14 mouse cellular contexts compared by ENCODE assay signal in genomic region chr1:33788072-33788471, GRCm38 (mm10).
"Had no signal": no experiment of that assay in that cellular context is flagged by ENCODE, and none has a peak within 500 bp of the region (broad histone marks: within the 10 kb centered on the region; RNA-seq: fewer than 3 reads in every experiment).

No protein-coding gene starts in this region.

- DNase-seq: midbrain, embryonic 14.5 days; retina, postnatal 1 day; right cerebral cortex, adult 18-20 months; thymus, postnatal 14 days; thymus, postnatal 36 days had no signal

- H3K27ac ChIP-seq: liver, embryonic 12.5 days; liver, embryonic 14.5 days; neural tube, embryonic 13.5 days; neural tube, embryonic 15.5 days; stomach, embryonic 15.5 days; stomach, postnatal 0 days had no signal

- H3K27me3 ChIP-seq: liver, embryonic 12.5 days; neural tube, embryonic 13.5 days; neural tube, embryonic 15.5 days; stomach, embryonic 15.5 days had no signal

- H3K9me3 ChIP-seq: liver, embryonic 12.5 days; neural tube, embryonic 13.5 days; neural tube, embryonic 15.5 days; stomach, embryonic 15.5 days had no signal

- H3K4me2 ChIP-seq: liver, embryonic 12.5 days; midbrain, embryonic 11.5 days; neural tube, embryonic 13.5 days; neural tube, embryonic 15.5 days; stomach, embryonic 15.5 days had no signal

- H3K9ac ChIP-seq: liver, embryonic 12.5 days; liver, embryonic 14.5 days; neural tube, embryonic 13.5 days; neural tube, embryonic 15.5 days; stomach, embryonic 15.5 days had no signal

- ATAC-seq: liver, embryonic 12.5 days; midbrain, embryonic 16.5 days had no signal

- H3K36me3 ChIP-seq: neural tube, embryonic 15.5 days; stomach, embryonic 15.5 days had no signal

- H3K4me1 ChIP-seq: neural tube, embryonic 13.5 days; neural tube, embryonic 15.5 days; stomach, embryonic 15.5 days had no signal

- H3K4me3 ChIP-seq: liver, embryonic 12.5 days; myocyte; neural tube, embryonic 13.5 days; neural tube, embryonic 15.5 days; stomach, embryonic 15.5 days had no signal
